8 mouse cellular contexts compared by ENCODE assay signal in genomic region chr4:136206033-136206893, GRCm38 (mm10). TPM values are rescaled to one million over a fixed set of nuclear protein-coding genes. Genes with fewer than 3 reads are reported as not detected.
DNase-seq lines count a peak whose midpoint lies in the region; ATAC-seq and TF ChIP-seq lines count a peak whose summit lies in the region.

Gene Asap3 (plus strand): TSS chr4:136206365.

- peak within 1 kb of the TSS; percentile 99 for H3K4me2 ChIP-seq in heart, embryonic 14.5 days (ENCODE audit: low read length)
- peak within 1 kb of the TSS; percentile 77 for H3K4me2 ChIP-seq in liver, embryonic 14.5 days (ENCODE audit: low read depth)
- peak within 1 kb of the TSS; percentile 95 for H3K4me2 ChIP-seq in neural tube, embryonic 11.5 days (ENCODE audit: low read depth)
- peak within 1 kb of the TSS; percentile 98 for H3K4me2 ChIP-seq in stomach, postnatal 0 days (replicated peaks; ENCODE audit: low read depth)

- peak within 1 kb of the TSS; percentile 58 for H3K4me3 ChIP-seq in brown adipose tissue, adult 24 weeks (ENCODE audit: insufficient read depth, low read depth, low read length)
- peak within 1 kb of the TSS; percentile 66 to 70 for H3K4me3 ChIP-seq in heart, embryonic 14.5 days (ENCODE audit: control insufficient read depth in 1 of 2, insufficient read depth in 1 of 2, low read depth in 1 of 2, low read length in 2 of 2)
- peak within 1 kb of the TSS; percentile 42 to 51 for H3K4me3 ChIP-seq in liver, embryonic 14.5 days (ENCODE audit: insufficient read depth in 1 of 2, low read depth in 2 of 2, low read length in 2 of 2)
- peak within 1 kb of the TSS; percentile 59 for H3K4me3 ChIP-seq in neural tube, embryonic 11.5 days (ENCODE audit: low read depth, low read length)
- H3K4me3 ChIP-seq in stomach, postnatal 0 days (ENCODE audit: low read depth, low read length) = peak within 1 kb of the TSS; percentile 64

- peak within 1 kb of the TSS; percentile 82 for H3K9ac ChIP-seq in heart, embryonic 14.5 days (ENCODE audit: low read length)
- H3K9ac ChIP-seq in liver, embryonic 14.5 days (replicated peaks) = peak within 1 kb of the TSS; percentile 37
- peak within 1 kb of the TSS; percentile 74 for H3K9ac ChIP-seq in neural tube, embryonic 11.5 days (ENCODE audit: low read length)
- H3K9ac ChIP-seq in stomach, postnatal 0 days (ENCODE audit: low read length) = peak within 1 kb of the TSS; percentile 76

- WGBS in heart, embryonic 14.5 days = 2% methylated on average over 53 of the region's 54 CpGs
- WGBS in liver, embryonic 14.5 days (ENCODE audit: insufficient replicate concordance) = under 1% methylated on average over 50 of the region's 54 CpGs
- under 1% methylated on average over 53 of the region's 54 CpGs for WGBS in neural tube, embryonic 11.5 days
- WGBS in stomach, postnatal 0 days = under 1% methylated on average over 47 of the region's 54 CpGs

- no peak for TF ChIP-seq EP300 in liver, embryonic 14.5 days (IDR thresholded peaks at IDR 0.05; ENCODE audit: low read depth)
- TF ChIP-seq EP300 in stomach, postnatal 0 days (optimal IDR thresholded peaks at IDR 0.05) = no peak

- no peaks in the 10 kb centered on the region for H3K36me3 ChIP-seq in heart, embryonic 14.5 days (ENCODE audit: control insufficient read depth, insufficient read depth, low read length)
- no peaks in the 10 kb centered on the region for H3K36me3 ChIP-seq in liver, embryonic 14.5 days (replicated peaks; ENCODE audit: control insufficient read depth, insufficient read depth, low read depth)
- no peaks in the 10 kb centered on the region for H3K36me3 ChIP-seq in neural tube, embryonic 11.5 days (ENCODE audit: control insufficient read depth, insufficient read depth, low read length)
- H3K36me3 ChIP-seq in stomach, postnatal 0 days (ENCODE audit: control insufficient read depth, insufficient read depth, low read length) = no peaks in the 10 kb centered on the region

- peak; percentile 88 for DNase-seq in CD4-positive, CD25-positive, alpha-beta regulatory T cell, adult 2 months (ENCODE audit: low read depth, low spot score)
- peak; percentile 82 for DNase-seq in fibroblast of lung, adult 2 months (ENCODE audit: low read depth)
- peak; percentile 99 for DNase-seq in kidney, postnatal 14 days
- DNase-seq in liver, embryonic 14.5 days (ENCODE audit: low read depth in 3 of 3, low spot score in 3 of 3) = peak; percentile 75 to 88 (median 76)
- DNase-seq in neural tube, embryonic 11.5 days (ENCODE audit: low spot score) = peak; percentile 99
- peak; percentile 97 for DNase-seq in stomach, postnatal 0 days (ENCODE audit: low spot score)

- TF ChIP-seq CTCF in liver, embryonic 14.5 days (IDR thresholded peaks at IDR 0.05; ENCODE audit: low read depth) = peak; percentile 36
- peak; percentile 45; the same call in 1 of the 2 replicates for TF ChIP-seq CTCF in stomach, postnatal 0 days (IDR thresholded peaks at IDR 0.05; ENCODE audit: low read depth)

- H3K27ac ChIP-seq in brown adipose tissue, adult 24 weeks (replicated peaks; ENCODE audit: low read depth, low read length) = peak within 1 kb of the TSS; percentile 1; the same call in 1 of the 2 replicates
- peak within 1 kb of the TSS in 1 of 2 experiments; percentile 51; a peak in 2 of 4 replicates for H3K27ac ChIP-seq in heart, embryonic 14.5 days (replicated peaks in 1 of 2; ENCODE audit: control insufficient read depth in 1 of 2, insufficient read depth in 1 of 2, low read depth in 2 of 2, low read length in 2 of 2)
- no peak within 1 kb of the TSS for H3K27ac ChIP-seq in liver, embryonic 14.5 days
- 0 out of 2 replicates have a peak within 1 kb of the TSS, but pooled peaks have one; percentile 39 for H3K27ac ChIP-seq in neural tube, embryonic 11.5 days (ENCODE audit: low read depth, low read length)
- peak within 1 kb of the TSS; percentile 76 for H3K27ac ChIP-seq in stomach, postnatal 0 days (replicated peaks)

- H3K9me3 ChIP-seq in heart, embryonic 14.5 days (ENCODE audit: control insufficient read depth, low read length) = no peaks in the 10 kb centered on the region
- no peaks in the 10 kb centered on the region for H3K9me3 ChIP-seq in liver, embryonic 14.5 days (ENCODE audit: control insufficient read depth, low read length)
- no peaks in the 10 kb centered on the region for H3K9me3 ChIP-seq in neural tube, embryonic 11.5 days (ENCODE audit: control insufficient read depth, low read length)
- no peaks in the 10 kb centered on the region for H3K9me3 ChIP-seq in stomach, postnatal 0 days (ENCODE audit: control insufficient read depth, low read length)

- no peaks in the 10 kb centered on the region for H3K4me1 ChIP-seq in brown adipose tissue, adult 24 weeks (ENCODE audit: control insufficient read depth, insufficient read depth, insufficient read length, low read length)
- peaks cover 3 to 10% of the 10 kb centered on the region in 2 experiments; a peak in 2 of 4 replicates for H3K4me1 ChIP-seq in heart, embryonic 14.5 days (ENCODE audit: control insufficient read depth in 2 of 2, insufficient read depth in 2 of 2, low read length in 2 of 2)
- H3K4me1 ChIP-seq in liver, embryonic 14.5 days (replicated peaks; ENCODE audit: control insufficient read depth in 2 of 2, insufficient read depth in 2 of 2, low read length in 1 of 2) = peaks cover 3 to 14% of the 10 kb centered on the region in 2 experiments
- H3K4me1 ChIP-seq in neural tube, embryonic 11.5 days (ENCODE audit: control insufficient read depth, insufficient read depth, low read length) = peaks cover 14% of the 10 kb centered on the region
- peaks cover 5% of the 10 kb centered on the region; the same call in 1 of the 2 replicates for H3K4me1 ChIP-seq in stomach, postnatal 0 days (replicated peaks; ENCODE audit: control insufficient read depth, insufficient read depth)

- no peaks in the 10 kb centered on the region for H3K27me3 ChIP-seq in heart, embryonic 14.5 days (ENCODE audit: control insufficient read depth, insufficient read depth, low read length)
- peaks cover 24% of the 10 kb centered on the region for H3K27me3 ChIP-seq in liver, embryonic 14.5 days (ENCODE audit: control insufficient read depth, insufficient read depth, low read length)
- H3K27me3 ChIP-seq in neural tube, embryonic 11.5 days (ENCODE audit: control insufficient read depth, insufficient read depth, low read length) = no peaks in the 10 kb centered on the region
- H3K27me3 ChIP-seq in stomach, postnatal 0 days (ENCODE audit: control insufficient read depth, insufficient read depth, low read length) = no peaks in the 10 kb centered on the region

- ATAC-seq in heart, embryonic 14.5 days (ENCODE audit: insufficient number of reproducible peaks, insufficient read depth, low FRiP score, low read depth) = peak; percentile 91
- ATAC-seq in liver, embryonic 14.5 days (ENCODE audit: insufficient read depth) = peak; percentile 89
- ATAC-seq in neural tube, embryonic 11.5 days (ENCODE audit: insufficient read depth, low FRiP score, low TSS enrichment) = peak; percentile 89
- ATAC-seq in stomach, postnatal 0 days (ENCODE audit: low FRiP score, low TSS enrichment) = peak; percentile 86

RNA-seq across cellular contexts. Expression of gene Asap3, which starts in this region (rescaled TPM):
- 1.0 and 1.2 TPM in 2 replicates for polyA plus RNA-seq in brown adipose tissue, adult 24 weeks (2012; ENCODE audit: insufficient read depth, insufficient read length, missing spikeins)
- polyA plus RNA-seq in heart, embryonic 14.5 days (2014; fragmentation: Nextera tagmentation; extraction: Ambion mirVana) = 1.3 and 1.5 TPM in 2 replicates
- polyA plus RNA-seq in liver, embryonic 14.5 days (2012; rRNA removed) = 1.1 and 1.2 TPM in 2 replicates
- polyA plus RNA-seq in liver, embryonic 14.5 days (2014; fragmentation: Nextera tagmentation; extraction: Ambion mirVana) = 0.66 and 0.85 TPM in 2 replicates
- 6.9 and 7.5 TPM in 2 replicates for polyA plus RNA-seq in neural tube, embryonic 11.5 days (2014; fragmentation: Nextera tagmentation; extraction: Ambion mirVana)
- 1.6 and 1.9 TPM in 2 replicates for polyA plus RNA-seq in stomach, postnatal 0 days (2015; fragmentation: Nextera tagmentation; extraction: Ambion mirVana)
